20 mouse cellular contexts compared by ENCODE assay signal in genomic region chr7:118817741-118818140, GRCm38 (mm10).
"Had no signal": no experiment of that assay in that cellular context is flagged by ENCODE, and none has a peak within 500 bp of the region (broad histone marks: within the 10 kb centered on the region; RNA-seq: fewer than 3 reads in every experiment).

No protein-coding gene starts in this region.

- H3K9ac ChIP-seq: liver, postnatal 0 days; lung, embryonic 15.5 days; midbrain, embryonic 13.5 days; midbrain, embryonic 15.5 days; neural tube, embryonic 13.5 days; neural tube, embryonic 15.5 days; stomach, embryonic 15.5 days had no signal

- ATAC-seq: liver, postnatal 0 days; lung, postnatal 0 days; midbrain, embryonic 13.5 days; midbrain, embryonic 15.5 days had no signal

- DNase-seq: liver, postnatal 0 days; lung, adult 2 months; lung, postnatal 14 days; lung, postnatal 36 days; right cerebral cortex, postnatal 14 days; thymus, adult 2 months; thymus, postnatal 25 days; thymus, postnatal 4 days had no signal

- H3K4me1 ChIP-seq: lung, embryonic 15.5 days; midbrain, embryonic 13.5 days; midbrain, embryonic 15.5 days; neural tube, embryonic 13.5 days; neural tube, embryonic 15.5 days; stomach, embryonic 15.5 days had no signal

- H3K27ac ChIP-seq: lung, embryonic 15.5 days; macrophage; midbrain, embryonic 10.5 days; midbrain, embryonic 13.5 days; midbrain, embryonic 15.5 days; neural tube, embryonic 13.5 days; neural tube, embryonic 15.5 days; stomach, embryonic 15.5 days; stomach, postnatal 0 days had no signal

- H3K9me3 ChIP-seq: lung, embryonic 15.5 days; megakaryocyte, embryonic 14.5 days; midbrain, embryonic 10.5 days; midbrain, embryonic 13.5 days; midbrain, embryonic 15.5 days; neural tube, embryonic 13.5 days; neural tube, embryonic 15.5 days; stomach, embryonic 15.5 days had no signal

- H3K4me3 ChIP-seq: lung, embryonic 15.5 days; megakaryocyte, embryonic 14.5 days; midbrain, embryonic 10.5 days; midbrain, embryonic 13.5 days; midbrain, embryonic 15.5 days; myocyte; neural tube, embryonic 13.5 days; neural tube, embryonic 15.5 days; stomach, embryonic 15.5 days had no signal

- H3K4me2 ChIP-seq: lung, embryonic 15.5 days; midbrain, embryonic 13.5 days; midbrain, embryonic 15.5 days; neural tube, embryonic 13.5 days; neural tube, embryonic 15.5 days; stomach, embryonic 15.5 days had no signal

- H3K27me3 ChIP-seq: lung, embryonic 15.5 days; megakaryocyte, embryonic 14.5 days; midbrain, embryonic 13.5 days; midbrain, embryonic 15.5 days; neural tube, embryonic 13.5 days; neural tube, embryonic 15.5 days; stomach, embryonic 15.5 days had no signal
